Mouse (Mus musculus): ENCODE results near the gene Clip1.

Clip1 gene

DNA sequence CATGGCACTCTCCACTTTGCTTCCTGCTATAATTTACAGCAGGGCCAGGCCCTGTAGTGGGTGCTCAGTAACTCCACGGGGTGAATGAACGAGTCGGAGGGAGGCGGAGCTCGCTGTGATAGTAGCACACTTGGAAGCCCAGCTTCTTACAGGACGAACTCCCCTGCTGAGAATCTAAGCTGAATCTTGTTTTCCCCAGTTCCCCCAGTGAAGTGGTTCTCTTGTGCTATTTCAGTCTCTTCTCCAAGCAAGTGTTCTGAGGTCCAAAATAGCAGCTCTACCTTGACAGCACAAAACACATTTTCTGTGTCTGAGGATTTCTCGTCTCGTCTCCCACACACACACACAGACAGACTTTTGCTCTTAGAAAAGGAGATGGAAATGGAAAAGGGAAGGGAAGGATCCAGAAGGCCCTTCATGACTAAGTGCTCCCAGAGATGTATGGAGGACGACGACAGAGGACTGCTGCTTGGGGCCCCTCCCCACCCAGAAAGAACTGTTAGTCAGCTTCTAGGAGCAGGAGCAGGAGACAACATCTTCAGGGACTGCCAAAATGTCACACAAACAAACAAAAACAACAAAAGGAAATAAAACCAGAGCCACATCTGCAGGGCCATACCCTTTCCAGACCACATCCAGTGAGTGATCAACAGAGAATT is 90.7 kb downstream of the Clip1 start:
- DNase-seq: no peak

DNA sequence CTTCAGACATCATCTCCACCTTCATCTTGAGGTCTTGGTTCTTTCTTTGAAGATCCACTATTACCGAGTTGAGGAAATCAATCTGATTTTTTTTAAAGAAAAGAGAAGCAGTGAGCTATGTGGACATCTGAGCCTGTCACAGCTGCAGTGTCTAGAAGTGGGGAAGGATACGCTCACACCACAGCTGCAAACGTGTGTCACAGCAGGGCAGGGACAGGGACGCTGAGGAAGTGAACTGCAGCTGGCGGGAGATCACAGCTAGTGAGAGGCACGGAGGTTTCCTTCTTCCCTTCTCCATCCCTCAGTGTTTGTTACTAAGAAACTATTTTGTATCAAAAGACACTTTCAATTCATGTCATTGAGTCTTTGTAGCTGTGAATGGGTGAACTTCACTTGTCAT is 104.4 kb downstream of the Clip1 start:
- no peak for DNase-seq

DNA sequence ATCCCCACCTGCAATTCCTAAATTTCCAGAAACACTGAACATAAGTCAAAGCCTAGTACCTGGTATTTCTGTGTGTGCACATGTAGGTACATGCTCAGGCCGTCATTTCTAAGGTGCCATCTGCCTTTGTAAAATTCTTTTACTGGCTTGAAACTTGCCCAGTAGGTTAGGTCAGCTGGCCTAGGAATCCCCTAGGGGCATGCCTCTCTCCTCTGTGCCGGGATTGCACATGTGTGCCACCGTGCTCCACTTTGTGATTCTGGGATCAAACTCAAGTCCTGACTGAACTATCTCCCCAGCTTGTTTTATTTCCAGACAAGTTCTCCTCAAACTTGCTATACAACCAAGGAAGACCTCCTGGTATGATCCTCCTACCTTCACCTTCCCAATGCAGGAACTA is 107.7 kb downstream of the Clip1 start:
- DNase-seq: no peak

GRCm38 (mm10) chr5:123573362-123573761 is 111.1 kb downstream of the Clip1 start:
- no peak for DNase-seq

- DNase-seq: peak; percentile 99
These were observed 111.8 kb downstream of the Clip1 start, which contains the start of gene Vps33a for GRCm38 (mm10) chr5:123572357-123573186. Gene Vps33a (minus strand): TSS chr5:123573038.

- DNase-seq: no peak
These were observed 123.3 kb downstream of the Clip1 start for GRCm38 (mm10) chr5:123561128-123561527.

DNA sequence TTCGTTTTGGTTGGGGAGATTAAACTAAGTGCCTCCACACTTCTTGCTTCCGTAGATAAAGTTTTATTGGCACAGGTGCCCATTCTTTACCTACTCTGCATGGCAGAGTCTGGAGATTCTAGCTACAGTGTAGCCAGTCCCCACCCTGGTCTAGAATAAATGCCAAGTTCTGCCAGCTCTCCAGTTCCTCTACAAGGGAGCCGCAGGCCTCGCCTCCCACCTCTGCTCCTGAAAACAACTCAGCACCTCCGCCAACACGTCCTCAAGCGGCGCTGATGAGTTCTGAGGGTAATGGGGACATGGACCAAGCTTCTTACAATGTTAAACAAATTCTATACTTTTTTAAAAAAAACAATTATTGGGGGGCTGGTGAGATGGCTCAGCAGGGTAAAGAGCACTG is 124.8 kb downstream of the Clip1 start:
- no peak for DNase-seq

GRCm38 (mm10) chr5:123556451-123556850 is 128.0 kb downstream of the Clip1 start:
- no peak for DNase-seq

- no peak for DNase-seq
These were observed 128.7 kb downstream of the Clip1 start for GRCm38 (mm10) chr5:123555693-123556092.

- DNase-seq: no peak
These were observed 150.6 kb downstream of the Clip1 start for GRCm38 (mm10) chr5:123533801-123534200.

- peak; percentile 0 for DNase-seq
These were observed 154.4 kb downstream of the Clip1 start for GRCm38 (mm10) chr5:123530056-123530455.

DNA sequence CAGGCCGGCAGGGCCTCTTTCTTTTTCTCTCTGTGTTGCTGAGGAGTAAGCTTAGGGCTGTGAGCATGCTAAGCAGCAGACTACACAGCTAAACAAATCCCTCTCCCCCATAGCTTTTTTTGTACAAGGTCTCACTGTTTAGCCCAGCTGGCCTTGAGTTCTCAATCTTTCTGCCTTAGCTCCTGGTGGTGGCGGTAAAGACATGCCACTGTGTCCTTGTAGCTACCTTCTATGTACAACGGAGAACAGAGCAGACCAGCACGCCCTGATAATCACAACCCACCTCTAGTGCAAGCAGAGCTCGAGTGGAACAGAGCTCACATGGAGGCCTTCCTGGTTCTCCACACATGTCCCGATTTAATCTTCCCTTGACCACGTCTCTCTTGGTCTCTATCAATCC is 155.8 kb downstream of the Clip1 start:
- peak; percentile 0 for DNase-seq
